Mouse (Mus musculus): ENCODE data around the gene Igsf9b.

- no peak for TF ChIP-seq POLR2A (IDR thresholded peaks at IDR 0.05; ENCODE audit: borderline replicate concordance, extremely low read depth, insufficient read depth, insufficient read length, poor library complexity, severe bottlenecking)
- no peak for TF ChIP-seq CTCF (IDR thresholded peaks at IDR 0.05; ENCODE audit: borderline replicate concordance, extremely low read depth, insufficient read depth, insufficient read length)
These were observed 26.1 kb upstream of the Igsf9b start for GRCm38 (mm10) chr9:27272858-27273257.
